Mouse (Mus musculus): ENCODE data around the gene Efna3.

GRCm38 (mm10) chr3:89316833-89317232, 5.9 kb downstream of the Efna3 start:
- no peak for TF ChIP-seq CTCF (IDR thresholded peaks at IDR 0.05; ENCODE audit: low read depth, low read length)
- TF ChIP-seq EP300 (IDR thresholded peaks at IDR 0.05; ENCODE audit: insufficient read depth, low read depth, low read length): no peak
- TF ChIP-seq POLR2A (IDR thresholded peaks at IDR 0.05; ENCODE audit: insufficient read depth, low read length): no peak

Data from ES-Bruce4 (cell line).